Mouse (Mus musculus) v-Abl transformed pro-B cells (cell line): ENCODE measurements around the gene Grb7.

Experiments used
- in situ Hi-C, 2 experiments: fragments of 400-800 bp; cut with MboI; formaldehyde crosslinking; loops; one replicate each; pipeline ENCODE4 v1.15.1; 2025; ENCODE audit not compliant: unreplicated experiment in 2 of 2

The Grb7 gene

GRCm38 (mm10) chr11:98446213-98446561 lies at the start of gene Grb7:
Grb7 (plus strand) TSS chr11:98446394.
- in situ Hi-C loops: loop anchor here in 1 of 2 experiments (5.0 to 10.0 kb wide), 3 partner anchors 104 to 181 kb away; partner anchors contain the start of gene Lrrc3c

GRCm38 (mm10) chr11:98397946-98398345 lies 48.2 kb upstream of the Grb7 start:
- in situ Hi-C loops: no loop called here

- in situ Hi-C loops: no loop called here
Measured at GRCm38 (mm10) chr11:98400161-98400726, 46.0 kb upstream of the Grb7 start, which contains the start of gene Pgap3. Pgap3 (minus strand) TSS chr11:98400490.

GRCm38 (mm10) chr11:98400816-98401215 lies 45.4 kb upstream of the Grb7 start:
- in situ Hi-C loops: no loop called here

GRCm38 (mm10) chr11:98406621-98407020 lies 39.6 kb upstream of the Grb7 start:
- in situ Hi-C loops: no loop called here

- in situ Hi-C loops: no loop called here
Measured at GRCm38 (mm10) chr11:98408872-98409271, 37.3 kb upstream of the Grb7 start.

GRCm38 (mm10) chr11:98409341-98409822 lies 36.8 kb upstream of the Grb7 start:
- in situ Hi-C loops: no loop called here

GRCm38 (mm10) chr11:98412273-98412796 lies 33.9 kb upstream of the Grb7 start, which contains the start of gene Erbb2:
Erbb2 (plus strand) TSS chr11:98412470.
- in situ Hi-C loops: no loop called here

- in situ Hi-C loops: no loop called here
Measured at GRCm38 (mm10) chr11:98412797-98413301, 33.3 kb upstream of the Grb7 start.

- in situ Hi-C loops: no loop called here
Measured at GRCm38 (mm10) chr11:98413731-98414130, 32.5 kb upstream of the Grb7 start.

GRCm38 (mm10) chr11:98414162-98414561 lies 32.0 kb upstream of the Grb7 start:
- in situ Hi-C loops: no loop called here

GRCm38 (mm10) chr11:98417074-98417473 lies 29.1 kb upstream of the Grb7 start:
- in situ Hi-C loops: no loop called here

GRCm38 (mm10) chr11:98418273-98418672 lies 27.9 kb upstream of the Grb7 start:
- in situ Hi-C loops: no loop called here

- in situ Hi-C loops: no loop called here
Measured at GRCm38 (mm10) chr11:98418939-98419547, 27.2 kb upstream of the Grb7 start.

GRCm38 (mm10) chr11:98426592-98426991 lies 19.6 kb upstream of the Grb7 start:
- in situ Hi-C loops: no loop called here

GRCm38 (mm10) chr11:98428436-98428835 lies 17.8 kb upstream of the Grb7 start:
- in situ Hi-C loops: no loop called here

GRCm38 (mm10) chr11:98431743-98432502 lies 14.3 kb upstream of the Grb7 start:
- in situ Hi-C loops: no loop called here

GRCm38 (mm10) chr11:98435723-98436122 lies 10.5 kb upstream of the Grb7 start:
- in situ Hi-C loops: loop anchor here in 1 of 2 experiments (5.0 kb wide), 1 partner anchor 168 kb away; no protein-coding TSS in a partner anchor

GRCm38 (mm10) chr11:98437441-98437840 lies 8.8 kb upstream of the Grb7 start:
- in situ Hi-C loops: loop anchor here in 1 of 2 experiments (5.0 kb wide), 1 partner anchor 170 kb away; no protein-coding TSS in a partner anchor

GRCm38 (mm10) chr11:98438331-98439158 lies 7.6 kb upstream of the Grb7 start, which contains the start of gene Mien1:
Mien1 (minus strand) TSS chr11:98438991.
- in situ Hi-C loops: loop anchor here in 1 of 2 experiments (5.0 kb wide), 1 partner anchor 171 kb away; no protein-coding TSS in a partner anchor
